Mouse (Mus musculus) B cell, adult 62 days (primary cell): ENCODE results near the gene Shc3. TPM values are rescaled to one million over a fixed set of nuclear protein-coding genes. Genes with fewer than 3 reads are reported as not detected.

Experiments used
- total RNA-seq: library from RNA; stranded (reverse); gene quantifications from 4 replicates; pipeline ENCODE4 v1.2.4, GENCODE M21; 2023

Gene Shc3
- total RNA-seq: not detected in 4 replicates

DNA sequence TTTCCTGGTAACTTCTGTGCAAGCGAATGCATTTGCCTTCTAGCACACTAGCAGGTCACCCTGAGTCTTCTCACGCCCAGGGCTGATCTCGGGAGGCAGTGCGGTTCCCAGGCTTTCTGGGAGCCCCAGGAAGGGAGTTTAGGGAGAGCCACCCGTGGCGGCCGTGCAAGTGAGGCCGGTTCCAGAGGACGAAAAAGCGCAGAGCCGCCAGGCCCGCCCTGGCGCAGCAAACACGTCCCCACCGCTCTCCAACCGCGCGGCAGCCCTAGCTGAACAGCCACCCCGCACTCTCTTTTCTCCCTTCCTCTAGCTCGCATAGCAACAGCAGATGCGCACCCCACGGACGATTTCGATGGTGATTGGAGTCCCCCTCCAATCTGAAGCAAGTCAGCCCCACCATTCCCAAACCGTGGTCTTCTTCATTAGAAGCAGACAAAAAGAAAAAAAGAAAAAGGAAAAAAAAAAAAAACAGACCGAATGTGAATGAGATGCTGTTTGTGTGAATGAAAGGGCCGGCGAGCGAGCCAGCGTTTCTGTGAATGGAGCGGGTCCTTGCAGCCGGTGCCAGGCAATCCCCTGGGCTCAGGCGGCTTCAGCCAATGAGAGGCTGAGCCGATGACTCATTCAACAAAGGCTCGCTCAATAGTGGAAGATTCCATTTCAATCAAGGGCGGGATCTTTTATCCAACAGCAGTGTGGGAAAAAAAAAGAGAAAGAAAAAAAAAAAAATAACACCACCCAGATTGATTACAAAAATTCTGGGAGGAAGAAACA is at the start of gene Shc3:
Gene Shc3 (minus strand): TSS at position 509 of the 774 bp plus-strand sequence.

DNA sequence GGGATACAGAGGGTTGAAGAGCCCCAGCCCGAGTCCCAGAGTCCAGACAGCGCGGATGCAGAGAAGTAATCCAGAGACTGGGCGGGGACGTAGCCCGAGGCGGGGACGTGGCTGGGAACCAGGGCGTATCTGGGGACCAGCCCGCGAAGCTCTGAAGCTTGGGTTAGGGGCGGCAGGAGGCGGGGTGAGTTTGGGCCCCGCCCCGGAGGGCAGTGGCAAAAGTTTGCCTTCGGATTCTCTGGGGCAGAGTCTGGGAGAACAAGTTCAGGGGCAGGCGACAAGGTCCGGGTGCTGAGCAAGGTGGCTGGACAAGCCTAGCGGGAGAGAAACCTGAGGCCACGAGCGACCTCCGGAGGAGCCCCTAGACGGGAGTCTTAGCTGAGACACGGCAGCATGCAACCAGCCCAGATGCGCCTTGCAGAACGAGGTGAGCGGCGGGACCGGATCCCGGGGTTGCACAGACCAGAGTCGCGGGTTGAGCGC is 160.7 kb downstream of the Shc3 start, which contains the start of gene S1pr3:
Gene S1pr3 (plus strand): TSS at position 121 of the 483 bp plus-strand sequence.

Other genes starting within 250 kb of the Shc3 start
- gene S1pr3, start 160.8 kb downstream of the Shc3 start, total RNA-seq: 59.1 to 72.1 TPM (median 64.4 TPM) in 4 replicates
- 23.2 to 28.7 TPM (median 26.7 TPM) in 4 replicates for gene Cks2, start 75.8 kb upstream of the Shc3 start, total RNA-seq
- 57.7 to 64.2 TPM (median 62.5 TPM) in 4 replicates for gene Secisbp2, start 82.3 kb upstream of the Shc3 start, total RNA-seq
- gene Sema4d, start 224.3 kb upstream of the Shc3 start, total RNA-seq: 236 to 265 TPM (median 260 TPM) in 4 replicates